In the genomic region with DNA sequence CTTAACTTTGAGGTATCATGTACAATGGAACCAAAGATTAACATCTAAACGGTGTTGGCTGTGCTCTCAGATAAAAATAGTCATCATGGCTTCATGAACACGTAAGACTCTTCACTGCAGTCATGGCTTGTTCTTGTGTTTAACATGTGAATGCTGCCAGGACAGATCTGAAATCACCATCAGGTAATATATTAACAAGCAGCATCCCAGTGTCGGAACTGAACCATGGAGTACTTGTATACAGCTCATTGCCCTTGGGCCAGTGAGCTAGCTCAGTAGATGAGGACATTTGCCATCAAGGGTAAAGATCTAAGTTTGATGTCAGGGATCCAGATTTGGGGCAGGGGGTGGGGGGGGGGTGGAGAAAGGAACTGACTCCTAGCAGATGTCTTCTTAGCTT, we compare ENCODE assay signal across 15 mouse cellular contexts.
"Had no signal": no experiment of that assay in that cellular context is flagged by ENCODE, and none has a peak within 500 bp of the region (broad histone marks: within the 10 kb centered on the region; RNA-seq: fewer than 3 reads in every experiment).

No protein-coding gene starts in this region.

- DNase-seq: lung, adult 18-20 months; lung, embryonic 14.5 days; lung, postnatal 10 days; lung, postnatal 4 days; right cerebral cortex, postnatal 14 days; thymus, adult 2 months; thymus, postnatal 25 days; thymus, postnatal 4 days had no signal

- H3K4me1 ChIP-seq: neural tube, embryonic 12.5 days; stomach, embryonic 15.5 days had no signal

- H3K4me2 ChIP-seq: lung, embryonic 14.5 days; midbrain, embryonic 11.5 days; midbrain, embryonic 13.5 days; midbrain, embryonic 15.5 days; neural tube, embryonic 12.5 days; stomach, embryonic 15.5 days had no signal

- ATAC-seq: midbrain, embryonic 13.5 days; midbrain, embryonic 15.5 days had no signal

- H3K27me3 ChIP-seq: megakaryocyte, embryonic 14.5 days; midbrain, embryonic 13.5 days; midbrain, embryonic 15.5 days; neural tube, embryonic 12.5 days; stomach, embryonic 15.5 days had no signal

- H3K27ac ChIP-seq: midbrain, embryonic 13.5 days; midbrain, embryonic 15.5 days; neural tube, embryonic 12.5 days; stomach, embryonic 15.5 days; stomach, postnatal 0 days had no signal

- H3K36me3 ChIP-seq: midbrain, embryonic 13.5 days; midbrain, embryonic 15.5 days; neural tube, embryonic 12.5 days; stomach, embryonic 15.5 days had no signal

- H3K9me3 ChIP-seq: megakaryocyte, embryonic 14.5 days; midbrain, embryonic 13.5 days; midbrain, embryonic 15.5 days; neural tube, embryonic 12.5 days; stomach, embryonic 15.5 days had no signal

- H3K4me3 ChIP-seq: midbrain, embryonic 13.5 days; midbrain, embryonic 15.5 days; neural tube, embryonic 12.5 days; stomach, embryonic 15.5 days had no signal

- H3K9ac ChIP-seq: lung, embryonic 14.5 days; midbrain, embryonic 13.5 days; midbrain, embryonic 15.5 days; neural tube, embryonic 12.5 days; stomach, embryonic 15.5 days had no signal
